Mouse (Mus musculus) retina, postnatal 7 days (tissue): ENCODE data around the gene Runx1.

Experiments
- DNase-seq: peaks from one replicate; pipeline ENCODE4 v3.0.0-alpha.2; 2012; ENCODE audit warnings: low read depth, low spot score

Gene Runx1

GRCm38 (mm10) chr16:92825908-92826650 lies at the start of gene Runx1:
Gene Runx1, minus strand, starts transcription at chr16:92826149.
- no peak for DNase-seq

DNA sequence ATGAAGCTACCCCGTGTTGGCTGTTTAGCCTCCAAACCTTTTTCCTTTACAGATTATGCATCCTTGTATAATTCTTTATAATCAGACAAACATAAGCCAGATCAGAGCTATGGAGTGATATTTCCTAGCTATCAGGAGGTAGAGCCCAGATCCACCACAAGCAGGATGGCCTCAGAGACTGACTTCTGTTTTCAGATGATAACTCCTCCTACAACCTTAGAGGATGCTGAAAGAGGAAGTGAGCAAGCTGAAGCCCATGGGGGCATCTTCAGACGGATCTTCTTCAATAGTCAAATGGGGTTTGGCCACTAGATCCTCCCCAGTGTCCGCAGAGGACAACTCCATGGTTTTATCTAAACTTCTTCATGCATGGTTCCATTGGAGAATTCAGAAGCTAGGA lies 48.1 kb upstream of the Runx1 start:
- no peak for DNase-seq

- DNase-seq, result no peak
These were observed 45.8 kb upstream of the Runx1 start for GRCm38 (mm10) chr16:92871728-92872127.

DNA sequence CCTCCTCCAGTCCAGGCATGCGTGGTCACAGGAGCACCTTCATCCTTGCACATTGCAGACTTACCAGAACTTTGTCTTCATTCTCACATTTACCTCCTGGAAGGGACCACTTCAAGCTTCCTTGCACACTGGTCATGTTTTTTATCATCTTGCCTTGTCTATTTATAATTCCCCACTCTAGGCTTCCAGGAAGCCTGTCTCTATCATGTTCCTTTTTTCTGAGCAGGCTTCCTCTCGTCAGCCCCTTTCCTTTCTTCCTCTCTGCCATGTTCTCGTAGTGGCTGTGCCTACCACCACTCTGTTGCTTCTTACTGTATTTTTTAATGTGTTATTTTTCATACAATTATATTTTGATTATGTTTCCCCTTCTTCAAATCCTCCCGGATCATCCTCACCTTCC lies 42.6 kb upstream of the Runx1 start:
- DNase-seq, result no peak

- no peak for DNase-seq
These were observed 41.4 kb upstream of the Runx1 start for GRCm38 (mm10) chr16:92867261-92867935.

- DNase-seq, result no peak
These were observed 39.4 kb upstream of the Runx1 start for GRCm38 (mm10) chr16:92865314-92865713.

GRCm38 (mm10) chr16:92864191-92864590 lies 38.2 kb upstream of the Runx1 start:
- no peak for DNase-seq

- DNase-seq, result no peak
These were observed 37.2 kb upstream of the Runx1 start for GRCm38 (mm10) chr16:92863179-92863578.

DNA sequence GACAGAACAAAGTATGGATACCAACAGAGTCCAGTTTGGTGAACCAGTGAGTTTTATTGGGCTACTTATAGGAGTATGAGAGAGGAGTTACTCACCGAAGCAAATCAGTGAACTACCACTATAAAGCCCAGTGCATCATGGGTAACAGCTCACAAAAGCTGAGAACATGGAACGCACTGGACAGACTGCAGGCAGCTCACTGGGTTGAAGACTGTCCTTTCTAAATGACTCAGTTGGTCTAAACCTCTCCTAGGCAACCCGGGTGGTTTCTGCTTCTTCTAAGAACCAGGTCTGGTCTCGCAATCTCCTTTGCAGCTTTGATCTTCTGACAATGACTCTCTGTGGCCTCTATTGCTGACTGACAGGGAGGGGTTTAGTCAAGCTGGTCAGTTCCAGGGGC lies 36.5 kb upstream of the Runx1 start:
- DNase-seq, result no peak

GRCm38 (mm10) chr16:92861571-92861970 lies 35.6 kb upstream of the Runx1 start:
- DNase-seq, result no peak

DNA sequence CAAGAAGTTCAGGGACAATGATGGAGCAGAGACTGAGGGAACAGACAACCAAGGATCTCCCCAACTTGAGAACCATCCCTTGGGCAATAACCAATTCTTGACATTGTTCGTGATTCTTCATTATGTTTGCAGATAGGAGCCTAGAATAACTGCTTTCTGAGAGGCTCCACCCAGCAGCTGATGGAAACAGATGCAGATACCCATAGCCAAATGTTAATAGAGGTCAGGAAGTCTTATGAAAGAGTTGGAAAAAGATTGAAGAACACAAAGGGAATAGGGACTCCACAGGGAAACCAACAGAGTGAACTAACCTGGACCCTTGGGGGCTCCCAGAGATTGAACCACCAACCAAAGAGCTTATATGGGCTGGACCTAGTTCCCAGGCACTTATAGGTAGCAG lies 34.7 kb upstream of the Runx1 start:
- DNase-seq, result no peak

GRCm38 (mm10) chr16:92856779-92857178 lies 30.8 kb upstream of the Runx1 start:
- DNase-seq, result no peak

- no peak for DNase-seq
These were observed 26.3 kb upstream of the Runx1 start for GRCm38 (mm10) chr16:92852276-92852675.

DNA sequence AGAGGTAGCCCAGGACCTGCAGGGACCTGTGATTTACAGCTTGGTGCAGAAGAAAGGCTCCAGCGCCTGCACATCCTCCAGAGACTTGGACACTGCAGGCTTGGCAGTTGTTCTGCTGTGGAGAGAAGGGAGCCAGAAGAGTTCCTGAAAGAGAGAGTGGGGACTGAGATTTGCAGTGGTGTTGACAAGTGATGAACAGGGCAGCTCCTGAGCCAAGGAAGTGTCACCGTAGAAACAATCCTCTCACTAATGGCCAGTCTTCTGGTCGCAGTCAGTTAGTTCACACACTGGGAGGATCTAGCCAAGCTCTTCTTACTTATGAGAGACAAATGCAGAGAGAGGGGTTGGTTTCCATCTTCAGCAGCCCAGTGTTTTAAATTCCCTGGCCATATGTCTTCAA lies 24.5 kb upstream of the Runx1 start:
- DNase-seq, result no peak

DNA sequence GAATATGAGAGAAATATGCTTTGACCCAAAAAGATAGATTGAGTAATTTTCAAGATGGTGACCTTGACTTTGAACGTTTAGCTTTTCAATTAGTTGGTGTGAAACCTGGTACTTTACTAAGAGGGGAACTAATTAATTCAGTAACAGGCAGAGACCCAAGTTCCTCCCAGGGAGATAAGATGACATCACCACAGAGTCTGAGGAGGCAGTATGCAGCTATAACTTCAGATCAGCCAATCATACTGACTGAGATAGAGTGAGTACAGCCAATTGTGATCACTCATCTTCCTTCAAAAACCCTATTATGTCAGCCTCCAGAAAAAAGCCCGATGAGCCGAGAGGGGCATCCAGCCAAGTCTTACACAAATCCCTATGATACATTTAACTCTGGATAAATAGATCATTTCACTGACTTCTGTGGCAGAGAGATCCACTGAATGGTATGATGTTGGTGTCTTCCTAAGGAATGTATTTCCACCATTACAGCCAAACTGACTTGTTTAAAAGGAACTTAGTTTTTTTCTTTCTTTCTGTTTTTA lies 21.9 kb upstream of the Runx1 start:
- DNase-seq, result no peak

GRCm38 (mm10) chr16:92845244-92846225 lies 19.6 kb upstream of the Runx1 start:
- DNase-seq, result no peak

DNA sequence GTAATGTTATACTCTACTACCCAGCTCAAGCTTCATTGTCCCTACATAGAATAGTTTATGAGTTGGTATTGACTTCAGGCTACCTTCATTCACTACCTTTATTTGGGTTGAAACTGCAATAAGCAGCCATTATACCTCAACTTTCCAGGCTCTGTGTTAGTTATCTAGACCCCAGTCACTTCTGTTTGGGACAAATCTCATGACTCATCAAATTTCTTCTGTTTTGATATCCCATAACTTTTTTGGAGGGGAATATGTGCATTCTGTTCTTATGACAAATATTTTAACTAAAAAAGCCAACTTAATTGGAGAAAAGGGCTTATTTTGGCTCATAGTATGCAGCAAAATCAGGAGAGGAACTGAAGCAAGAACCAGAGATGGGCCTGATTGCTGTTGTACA lies 12.8 kb upstream of the Runx1 start:
- DNase-seq, result no peak

DNA sequence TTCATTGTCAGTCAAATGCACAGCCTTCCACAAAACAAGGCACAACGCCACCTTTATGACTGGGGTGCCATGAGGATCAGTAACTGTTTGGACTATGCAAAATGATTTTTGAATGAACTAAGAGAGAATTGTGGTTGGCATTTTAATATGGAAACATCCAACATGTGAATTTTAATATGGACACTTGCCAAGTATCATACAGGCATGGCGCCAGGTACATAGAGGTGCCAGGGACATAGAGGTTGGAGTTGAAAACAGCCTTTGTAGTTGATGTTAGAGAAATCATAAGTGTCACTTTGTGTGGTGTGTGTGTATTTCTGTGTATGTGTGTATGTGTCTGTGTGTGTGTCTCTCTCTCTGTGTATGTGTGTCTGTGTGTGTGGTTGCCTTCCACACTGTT lies 5.4 kb upstream of the Runx1 start:
- no peak for DNase-seq

- no peak for DNase-seq
These were observed 4.5 kb upstream of the Runx1 start for GRCm38 (mm10) chr16:92830479-92830878.

- DNase-seq, result no peak
These were observed 2.4 kb upstream of the Runx1 start for GRCm38 (mm10) chr16:92828308-92828862.

GRCm38 (mm10) chr16:92827663-92828307 lies 1.8 kb upstream of the Runx1 start:
- no peak for DNase-seq
